Mouse (Mus musculus) heart, embryonic 12.5 days (tissue): ENCODE data around the gene Tln2. TPM values are rescaled to one million over a fixed set of nuclear protein-coding genes. Genes with fewer than 3 reads are reported as not detected.

Experiments used
- ATAC-seq: fragments of 200-750 bp; cut with Nextera tagmentation; 2 replicates; pipeline ENCODE4 v1.8.0; 2017; ENCODE audit warnings: moderate TSS enrichment, moderate library complexity; ENCODE audit not compliant: insufficient number of reproducible peaks, low FRiP score
- H3K27ac ChIP-seq: fragments of 300-500 bp; sonication (generic); 2 replicates; pipeline ENCODE4 v1.5.1; 2016; ENCODE audit warnings: mild to moderate bottlenecking, moderate library complexity; ENCODE audit not compliant: poor library complexity, severe bottlenecking
- H3K27me3 ChIP-seq: fragments of 300-500 bp; sonication (generic); replicated peaks from 2 replicates; pipeline ENCODE4 v1.6.1; 2016; ENCODE audit warnings: mild to moderate bottlenecking, moderate library complexity
- H3K36me3 ChIP-seq: fragments of 300-500 bp; sonication (generic); 2 replicates; pipeline ENCODE4 v1.6.1; 2016; ENCODE audit warnings: mild to moderate bottlenecking, moderate library complexity
- H3K4me1 ChIP-seq: fragments of 300-500 bp; sonication (generic); replicated peaks from 2 replicates; pipeline ENCODE4 v1.6.1; 2016; ENCODE audit warnings: mild to moderate bottlenecking
- H3K4me2 ChIP-seq: fragments of 300-500 bp; sonication (generic); 2 replicates; pipeline ENCODE4 v1.6.1; 2016; ENCODE audit warnings: mild to moderate bottlenecking, moderate library complexity
- H3K4me3 ChIP-seq: fragments of 300-500 bp; sonication (generic); 2 replicates; pipeline ENCODE4 v1.5.1; 2016; ENCODE audit warnings: mild to moderate bottlenecking
- H3K9ac ChIP-seq: fragments of 300-500 bp; sonication (generic); 2 replicates; pipeline ENCODE4 v1.6.1; 2016; ENCODE audit warnings: mild to moderate bottlenecking, moderate library complexity
- H3K9me3 ChIP-seq: fragments of 300-500 bp; sonication (generic); replicated peaks from 2 replicates; pipeline ENCODE4 v1.6.1; 2016; ENCODE audit warnings: mild to moderate bottlenecking, moderate library complexity
- WGBS: fragments of 180-500 bp; shearing (Covaris S2); methylation state at CpG from one replicate; pipeline ENCODE4 v1.1.7; 2016; 5-methylcytosine and 5-hydroxymethylcytosine counted together
- polyA plus RNA-seq: library from polyadenylated mRNA; unstranded; fragments of >200 nt; fragmentation: Nextera tagmentation; extraction: Ambion mirVana; gene quantifications from 2 replicates; pipeline ENCODE4 v1.2.1, GENCODE M21; 2016

The Tln2 gene
- polyA plus RNA-seq, 1 experiment from 2014 or later: 57.3 TPM

DNA sequence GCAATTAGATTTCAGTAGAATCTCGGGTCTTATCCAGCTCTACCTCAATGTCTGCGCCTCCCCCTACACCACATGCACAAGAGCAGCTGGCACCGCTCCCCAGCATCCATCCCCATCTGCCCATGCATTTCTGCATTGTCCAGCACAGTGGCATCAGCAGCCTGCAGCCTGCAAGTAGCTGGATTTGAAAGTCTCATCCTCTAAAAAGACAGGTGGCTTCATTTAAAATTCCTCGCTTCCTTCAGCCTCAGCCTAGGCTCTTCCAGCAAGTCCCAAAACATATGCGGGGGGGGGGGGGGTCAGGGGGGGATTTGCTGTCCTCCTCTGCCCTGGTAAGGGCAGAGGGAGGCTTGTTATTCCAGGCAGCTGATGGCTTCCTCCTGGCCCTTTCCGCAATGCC is 141.4 kb downstream of the Tln2 start:
- Histone ChIP-seq H3K4me2 (no peak overlapping the region), H3K36me3 (peaks cover 8% of the 10 kb centered on the region; the same call in 1 of the 2 replicates), H3K4me3 (no peak overlapping the region), H3K9ac (no peak overlapping the region), H3K9me3 (peaks cover 5% of the 10 kb centered on the region; the same call in 1 of the 2 replicates), H3K4me1 (peaks cover 17% of the 10 kb centered on the region), H3K27me3 (no peaks in the 10 kb centered on the region), H3K27ac (no peak overlapping the region)
- WGBS: 66% methylated on average over 6 of the region's 6 CpGs
- no peak for ATAC-seq

DNA sequence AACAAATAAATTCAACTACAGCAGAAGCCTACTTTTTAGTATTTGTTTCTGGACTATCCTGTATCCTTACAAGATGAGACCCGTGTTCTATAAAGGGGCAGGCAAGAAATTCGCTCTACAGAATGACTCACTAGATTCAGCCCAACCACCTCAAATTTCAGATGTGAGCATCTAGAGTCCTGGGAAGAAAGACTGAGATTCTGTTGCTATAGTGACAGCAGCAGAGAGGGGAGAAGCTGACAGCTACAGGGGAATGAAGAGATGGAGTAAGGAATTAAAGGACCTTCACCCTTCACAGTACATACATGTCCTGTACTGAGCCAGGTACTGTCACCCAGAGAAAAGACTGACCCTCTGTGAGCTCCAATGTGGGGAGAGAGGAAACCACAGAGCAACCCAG is 148.8 kb downstream of the Tln2 start:
- Histone ChIP-seq H3K9me3 (peaks cover 5% of the 10 kb centered on the region), H3K36me3 (0 out of 2 replicates have a peak, but pooled peaks cover 4% of the 10 kb centered on the region), H3K4me3 (no peak overlapping the region), H3K27ac (no peak overlapping the region), H3K27me3 (no peaks in the 10 kb centered on the region), H3K4me2 (no peak overlapping the region), H3K9ac (no peak overlapping the region), H3K4me1 (peaks cover 9% of the 10 kb centered on the region; the same call in 1 of the 2 replicates)
- no peak for ATAC-seq
- 77% methylated on average over 2 of the region's 2 CpGs for WGBS

- Histone ChIP-seq H3K9me3 (no peaks in the 10 kb centered on the region; the same call in 1 of the 2 replicates), H3K4me3 (no peak overlapping the region), H3K4me2 (no peak overlapping the region), H3K27me3 (no peaks in the 10 kb centered on the region), H3K9ac (no peak overlapping the region), H3K27ac (no peak overlapping the region), H3K4me1 (peaks cover 20% of the 10 kb centered on the region), H3K36me3 (no peaks in the 10 kb centered on the region)
- no peak for ATAC-seq
- 76% methylated on average over 7 of the region's 7 CpGs for WGBS
These were observed 154.8 kb downstream of the Tln2 start for GRCm38 (mm10) chr9:67404736-67405135.

GRCm38 (mm10) chr9:67399563-67399962 is 159.9 kb downstream of the Tln2 start:
- peaks cover 11% of the 10 kb centered on the region for H3K36me3 ChIP-seq
- ATAC-seq: no peak
- no peak overlapping the region for H3K9ac ChIP-seq
- WGBS: 84% methylated on average over 6 of the region's 6 CpGs
- no peak overlapping the region for H3K4me3 ChIP-seq
- H3K27ac ChIP-seq: no peak overlapping the region
- peaks cover 13% of the 10 kb centered on the region for H3K4me1 ChIP-seq
- no peaks in the 10 kb centered on the region for H3K27me3 ChIP-seq
- H3K4me2 ChIP-seq: no peak overlapping the region
- no peaks in the 10 kb centered on the region for H3K9me3 ChIP-seq

DNA sequence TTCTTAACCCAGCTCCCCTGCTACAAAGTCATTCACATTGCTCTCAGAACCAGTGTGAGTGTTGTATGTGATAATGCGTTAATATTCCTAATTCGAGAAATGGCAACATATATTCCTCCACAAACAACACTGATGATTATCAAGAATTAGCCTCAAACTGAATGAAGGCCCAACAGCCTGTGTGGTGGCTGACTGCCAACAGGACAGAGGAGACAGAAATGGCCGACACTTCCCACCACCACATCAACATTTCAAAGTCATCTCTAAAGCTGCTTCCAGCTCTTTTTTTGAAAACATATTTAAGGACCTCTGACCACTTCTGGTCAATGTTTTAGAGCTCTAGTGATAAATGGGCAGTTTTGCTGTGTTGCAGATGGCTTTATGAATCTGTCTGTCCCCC is 161.7 kb downstream of the Tln2 start:
- H3K9ac ChIP-seq: no peak overlapping the region
- 83% methylated on average over 3 of the region's 3 CpGs for WGBS
- no peak overlapping the region for H3K4me2 ChIP-seq
- no peaks in the 10 kb centered on the region for H3K4me1 ChIP-seq
- peaks cover 15% of the 10 kb centered on the region for H3K36me3 ChIP-seq
- H3K9me3 ChIP-seq: no peaks in the 10 kb centered on the region
- H3K4me3 ChIP-seq: no peak overlapping the region
- no peaks in the 10 kb centered on the region for H3K27me3 ChIP-seq
- H3K27ac ChIP-seq: no peak overlapping the region
- no peak for ATAC-seq

DNA sequence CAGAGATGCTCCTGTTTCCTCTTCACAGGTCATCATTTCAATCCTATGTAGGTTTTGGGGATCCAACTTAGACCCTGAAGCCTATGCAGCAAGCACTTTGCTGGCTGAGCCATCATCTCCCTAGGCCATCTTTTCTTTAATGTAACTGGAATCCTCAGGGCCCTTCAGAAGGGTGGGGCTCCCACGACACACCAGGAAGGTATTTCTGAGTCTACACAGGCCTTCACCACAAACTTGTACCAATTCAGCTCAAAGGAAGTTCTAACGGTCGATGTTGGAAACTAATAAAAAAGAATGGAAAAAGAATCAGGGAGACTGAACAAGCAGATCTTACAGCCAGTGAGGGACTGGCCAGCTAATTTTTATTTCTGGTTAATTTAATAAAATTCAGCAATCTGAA is 163.1 kb downstream of the Tln2 start:
- no peak for ATAC-seq
- no peak overlapping the region for H3K4me2 ChIP-seq
- no peak overlapping the region for H3K4me3 ChIP-seq
- no peaks in the 10 kb centered on the region for H3K4me1 ChIP-seq
- H3K9ac ChIP-seq: no peak overlapping the region
- no peaks in the 10 kb centered on the region for H3K9me3 ChIP-seq
- 77% methylated on average over 3 of the region's 3 CpGs for WGBS
- H3K27me3 ChIP-seq: no peaks in the 10 kb centered on the region
- no peak overlapping the region for H3K27ac ChIP-seq
- H3K36me3 ChIP-seq: peaks cover 15% of the 10 kb centered on the region

GRCm38 (mm10) chr9:67384028-67384590 is 175.4 kb downstream of the Tln2 start:
- Histone ChIP-seq H3K36me3 (peaks cover 32% of the 10 kb centered on the region), H3K4me2 (no peak overlapping the region), H3K9me3 (no peaks in the 10 kb centered on the region), H3K4me3 (no peak overlapping the region), H3K4me1 (0 out of 2 replicates have a peak, but pooled peaks cover 6% of the 10 kb centered on the region), H3K27ac (no peak overlapping the region), H3K9ac (no peak overlapping the region), H3K27me3 (no peaks in the 10 kb centered on the region)
- ATAC-seq: no peak
- WGBS: 85% methylated on average over 9 of the region's 9 CpGs

GRCm38 (mm10) chr9:67380095-67380494 is 179.4 kb downstream of the Tln2 start:
- Histone ChIP-seq H3K4me2 (no peak overlapping the region), H3K4me1 (0 out of 2 replicates have a peak, but pooled peaks cover 1% of the 10 kb centered on the region), H3K36me3 (peaks cover 16% of the 10 kb centered on the region), H3K9ac (no peak overlapping the region), H3K9me3 (no peaks in the 10 kb centered on the region), H3K27ac (no peak overlapping the region), H3K4me3 (no peak overlapping the region), H3K27me3 (no peaks in the 10 kb centered on the region)
- 38% methylated on average over 5 of the region's 5 CpGs for WGBS
- ATAC-seq: no peak

- H3K36me3 ChIP-seq: peaks cover 9% of the 10 kb centered on the region; the same call in 1 of the 2 replicates
- no peak overlapping the region for H3K9ac ChIP-seq
- H3K4me3 ChIP-seq: no peak overlapping the region
- no peak for ATAC-seq
- no peak overlapping the region for H3K27ac ChIP-seq
- H3K27me3 ChIP-seq: no peaks in the 10 kb centered on the region
- no peaks in the 10 kb centered on the region for H3K4me1 ChIP-seq
- 81% methylated on average over 5 of the region's 5 CpGs for WGBS
- no peaks in the 10 kb centered on the region for H3K9me3 ChIP-seq
- no peak overlapping the region for H3K4me2 ChIP-seq
These were observed 180.7 kb downstream of the Tln2 start for GRCm38 (mm10) chr9:67378772-67379171.

- Histone ChIP-seq H3K27ac (no peak overlapping the region), H3K36me3 (peaks cover 53% of the 10 kb centered on the region), H3K9me3 (peaks cover 4% of the 10 kb centered on the region; the same call in 1 of the 2 replicates), H3K27me3 (no peaks in the 10 kb centered on the region), H3K4me2 (no peak overlapping the region), H3K9ac (no peak overlapping the region), H3K4me3 (no peak overlapping the region), H3K4me1 (no peaks in the 10 kb centered on the region)
- no peak for ATAC-seq
- WGBS: 88% methylated on average over 3 of the region's 3 CpGs
These were observed 191.4 kb downstream of the Tln2 start for GRCm38 (mm10) chr9:67368078-67368477.

DNA sequence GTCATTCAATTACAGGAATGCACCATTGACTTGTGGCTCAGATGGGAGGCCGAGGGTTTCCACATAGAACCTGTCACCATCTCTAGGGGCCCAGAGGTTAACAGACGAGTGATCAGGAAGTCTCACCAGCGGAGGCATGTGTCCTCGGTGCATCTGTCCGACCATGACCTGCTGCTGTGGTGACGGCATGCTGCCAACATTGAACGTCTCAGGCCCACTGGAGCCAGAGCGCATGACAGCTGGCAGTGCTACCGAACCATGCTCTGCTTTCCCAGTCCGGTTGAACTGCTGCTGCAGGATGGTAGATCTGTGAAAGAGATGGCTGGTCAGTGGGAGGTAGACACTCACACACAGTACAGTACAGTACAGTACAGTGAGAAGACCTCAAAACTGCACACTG is 197.0 kb downstream of the Tln2 start:
- WGBS: 86% methylated on average over 10 of the region's 10 CpGs
- no peak overlapping the region for H3K27ac ChIP-seq
- no peak overlapping the region for H3K9ac ChIP-seq
- peaks cover 59% of the 10 kb centered on the region for H3K36me3 ChIP-seq
- H3K27me3 ChIP-seq: no peaks in the 10 kb centered on the region
- no peak overlapping the region for H3K4me2 ChIP-seq
- no peaks in the 10 kb centered on the region for H3K4me1 ChIP-seq
- no peak for ATAC-seq
- H3K4me3 ChIP-seq: no peak overlapping the region
- H3K9me3 ChIP-seq: 0 out of 2 replicates have a peak, but pooled peaks cover 1% of the 10 kb centered on the region

- ATAC-seq: no peak
- no peak overlapping the region for H3K9ac ChIP-seq
- H3K4me3 ChIP-seq: no peak overlapping the region
- 80% methylated on average over 2 of the region's 2 CpGs for WGBS
- peaks cover 6% of the 10 kb centered on the region; the same call in 1 of the 2 replicates for H3K9me3 ChIP-seq
- no peak overlapping the region for H3K4me2 ChIP-seq
- H3K27me3 ChIP-seq: no peaks in the 10 kb centered on the region
- peaks cover 64% of the 10 kb centered on the region for H3K36me3 ChIP-seq
- no peak overlapping the region for H3K27ac ChIP-seq
- no peaks in the 10 kb centered on the region for H3K4me1 ChIP-seq
These were observed 197.4 kb downstream of the Tln2 start for GRCm38 (mm10) chr9:67362053-67362452.
